Mouse (Mus musculus) frontal cortex, postnatal 25 days (tissue): ENCODE measurements at regions not wholly inside any gene's neighbourhood (a gene's known extent, or its start where the extent isn't known, plus 50 kb on each side); places are given as distances from the start of the nearest gene placed in this dataset.

Source experiments
- DNase-seq, 2 experiments: peaks; one replicate each; pipeline ENCODE4 v3.0.0; 2022; ENCODE audit warnings: low spot score in 2 of 2

DNA sequence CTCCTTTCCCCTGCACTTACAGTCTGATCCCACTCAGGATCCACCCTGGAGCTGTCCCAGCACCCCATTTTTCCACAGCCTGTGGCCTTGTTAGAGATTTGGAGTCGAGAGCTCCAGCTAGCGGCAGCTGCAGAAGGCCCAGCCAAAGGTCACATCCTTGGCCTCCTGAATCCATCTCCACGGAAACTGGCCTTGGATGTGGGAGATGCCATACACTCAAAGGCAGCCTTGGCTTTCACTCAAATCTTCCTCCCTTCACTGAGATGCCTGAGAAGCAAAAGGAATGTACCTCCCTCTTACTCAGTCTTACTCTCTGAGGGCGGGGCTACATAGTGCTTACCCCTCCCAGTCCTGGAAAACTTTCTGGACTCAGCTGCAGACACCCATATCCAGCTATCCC lies 56.2 kb upstream of the Ky start:
- DNase-seq, result no peak

DNA sequence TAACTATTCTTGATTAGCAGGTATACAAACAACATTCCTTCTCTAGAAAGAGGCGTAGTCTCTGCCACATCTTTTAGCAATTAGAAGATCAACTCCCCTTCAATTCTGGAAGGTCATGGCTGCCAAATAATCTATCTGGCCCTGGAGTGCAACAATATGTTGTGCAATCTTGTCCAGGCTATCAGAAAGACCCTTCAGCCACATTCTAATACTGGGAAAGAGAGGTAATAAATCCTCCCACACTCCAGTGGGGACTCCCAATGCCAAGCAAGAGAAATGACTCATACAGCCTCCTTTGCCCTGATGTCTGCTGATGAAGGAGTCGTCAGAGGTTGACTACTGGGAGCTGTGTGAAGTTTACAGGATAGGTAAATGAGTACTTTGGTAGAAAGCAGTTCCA lies 59.5 kb upstream of the Ky start:
- no peak for DNase-seq

DNA sequence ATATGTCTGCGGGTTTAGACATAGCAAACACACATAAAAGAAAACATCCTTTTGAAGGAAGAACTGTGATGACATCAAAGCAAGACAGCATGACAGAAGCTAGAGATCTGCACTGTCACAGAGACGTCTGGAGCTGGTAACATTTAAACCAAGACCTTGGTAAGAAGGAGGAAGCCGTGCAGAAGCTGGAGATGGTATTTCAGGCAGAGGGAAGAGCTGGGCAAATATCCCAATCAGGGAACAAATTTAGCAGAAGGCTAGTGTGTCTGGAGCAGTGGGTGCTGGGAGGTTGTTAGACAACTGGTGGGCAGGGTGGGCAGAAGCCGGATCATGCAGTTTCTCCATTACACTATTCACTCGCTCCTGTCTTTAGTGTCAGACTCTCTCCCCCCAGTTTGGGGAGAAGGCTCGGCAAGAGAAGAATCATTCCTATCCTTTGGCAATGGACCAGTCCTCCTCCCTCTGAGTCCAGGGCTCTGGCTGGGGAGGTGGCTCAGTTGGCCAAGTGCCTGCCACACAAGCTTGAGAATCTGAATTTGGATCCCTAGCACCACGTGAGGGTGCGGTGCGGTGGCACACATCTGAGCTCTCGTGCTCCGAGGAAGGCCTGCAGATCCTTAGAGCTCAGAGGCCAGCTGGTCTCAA lies 63.2 kb upstream of the Ky start:
- DNase-seq, result peak in 1 of 2 experiments; percentile 15

DNA sequence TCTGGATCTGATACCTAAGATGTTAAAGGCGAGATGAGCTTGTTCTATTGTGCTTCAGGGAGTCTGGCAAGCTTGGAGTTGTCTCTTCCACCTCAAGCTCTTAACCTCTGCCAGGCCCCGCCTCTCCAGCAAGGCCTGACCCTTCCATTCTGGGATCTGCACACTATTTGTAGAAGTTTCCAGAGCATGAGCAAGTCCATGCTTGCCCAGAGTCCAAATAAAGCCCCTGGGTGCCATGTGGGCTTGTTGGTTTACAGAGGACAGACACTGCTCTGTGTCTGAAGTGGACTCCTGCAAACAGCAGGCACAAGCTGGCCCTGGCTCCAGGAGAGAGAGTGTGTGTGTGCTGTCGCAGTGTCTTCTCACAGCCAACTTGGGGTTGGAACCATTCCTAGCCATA lies 67.9 kb upstream of the Ky start:
- DNase-seq, result no peak

DNA sequence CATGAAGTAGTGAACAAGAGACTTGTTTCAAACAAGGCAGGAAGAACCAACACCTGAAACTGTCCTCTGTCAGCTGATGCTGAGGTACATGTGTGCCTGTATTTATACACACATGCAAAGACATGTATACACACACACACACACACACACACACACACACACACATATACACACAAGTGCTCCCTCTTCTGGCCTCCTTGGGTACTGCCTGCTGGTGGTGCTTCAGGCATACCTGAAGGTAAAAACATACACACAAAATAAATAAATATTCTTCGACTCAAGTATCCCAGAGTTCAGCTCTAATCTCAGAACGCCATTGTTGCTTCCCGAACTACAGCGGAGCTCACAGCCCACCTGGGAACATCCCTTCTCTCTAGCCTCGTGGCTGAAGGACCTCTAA lies 69.2 kb upstream of the Ky start:
- DNase-seq, result no peak

DNA sequence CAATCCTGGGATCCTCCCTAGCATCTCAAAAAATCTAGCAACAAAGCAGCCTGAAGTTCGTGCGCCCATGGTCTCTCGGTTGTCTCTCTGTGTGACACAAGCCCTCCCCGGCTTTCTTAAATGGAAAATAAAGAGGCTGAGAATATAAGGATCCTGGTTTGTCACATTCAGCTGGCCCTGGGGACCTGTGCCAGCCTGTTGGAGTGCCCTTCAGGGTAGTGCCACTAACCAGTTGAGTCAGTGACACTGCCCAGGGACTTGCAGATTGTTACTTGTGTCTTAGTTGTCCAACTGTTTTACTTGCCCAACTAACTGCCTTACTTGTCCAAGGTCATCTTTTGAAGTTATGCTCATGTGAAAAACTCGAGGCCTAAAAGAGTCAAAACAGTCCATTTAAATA lies 73.5 kb upstream of the Ephb1 start:
- DNase-seq, result no peak

DNA sequence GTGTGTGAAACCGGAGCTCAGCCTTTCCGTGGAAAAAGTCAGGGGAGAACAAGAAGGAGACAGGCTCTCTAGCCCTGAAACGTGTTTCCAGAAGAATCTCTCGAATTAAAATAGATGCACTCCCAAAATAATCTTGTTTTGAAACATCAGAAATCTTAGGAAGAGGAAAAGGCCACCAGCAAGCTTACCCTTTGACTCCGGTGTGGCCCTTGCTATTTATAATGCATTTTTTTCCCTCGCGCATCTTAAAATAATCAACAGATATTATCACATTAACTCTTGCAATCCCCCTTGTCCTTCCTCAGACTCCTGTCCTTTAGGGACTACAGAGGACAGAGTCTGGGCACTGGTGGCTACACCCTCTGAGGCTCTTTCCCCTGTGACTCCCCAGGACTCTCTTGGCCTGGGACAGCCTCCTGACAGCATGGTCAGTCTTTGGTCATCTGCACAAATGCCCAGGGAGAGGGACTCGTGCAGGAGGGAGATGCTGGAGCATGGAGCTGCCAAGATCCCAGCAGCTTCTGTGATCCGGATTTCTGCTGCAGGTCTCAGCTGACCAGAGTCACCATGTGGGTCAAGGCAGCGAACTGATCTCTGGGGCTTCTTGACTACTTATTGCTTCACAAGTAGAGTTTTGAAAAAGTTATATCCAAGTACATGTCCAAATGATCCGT lies 70.3 kb upstream of the Ephb1 start:
- no peak for DNase-seq

DNA sequence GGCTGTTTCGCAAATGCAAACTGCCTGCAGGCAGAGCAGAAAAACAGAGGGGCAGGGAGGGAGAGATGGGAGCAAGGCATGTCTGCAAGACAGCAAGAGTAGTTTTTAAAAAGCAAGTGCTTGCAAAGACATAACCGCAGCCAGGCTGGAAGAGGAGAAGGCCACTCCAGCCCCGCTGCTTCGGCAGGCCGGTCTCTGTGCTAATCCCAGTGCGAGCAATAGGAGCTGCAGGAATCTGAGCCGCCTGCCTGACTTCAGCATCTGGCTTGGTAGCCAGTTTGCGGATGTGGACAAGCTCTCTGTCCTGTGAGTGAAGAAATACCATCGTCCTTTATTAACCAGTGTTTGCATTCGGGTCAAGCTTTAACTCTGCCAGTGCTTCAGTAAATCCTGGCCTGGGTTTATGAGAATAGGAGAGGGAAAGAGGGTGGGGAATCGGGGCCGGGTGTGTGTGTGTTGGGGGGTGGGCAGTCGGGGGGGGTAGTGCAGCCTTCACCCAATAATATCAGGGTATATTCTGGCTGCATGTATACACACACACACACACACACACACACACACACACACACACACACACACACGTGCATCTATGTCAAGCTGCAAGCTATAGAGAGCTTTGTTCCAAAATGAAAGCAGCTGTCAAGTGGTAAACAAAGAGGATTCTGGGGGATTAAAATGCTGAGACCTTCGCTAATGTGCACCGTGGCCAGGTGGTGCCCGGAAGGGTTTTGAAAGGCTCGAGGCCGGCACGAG lies 69.6 kb upstream of the Ephb1 start:
- no peak for DNase-seq

DNA sequence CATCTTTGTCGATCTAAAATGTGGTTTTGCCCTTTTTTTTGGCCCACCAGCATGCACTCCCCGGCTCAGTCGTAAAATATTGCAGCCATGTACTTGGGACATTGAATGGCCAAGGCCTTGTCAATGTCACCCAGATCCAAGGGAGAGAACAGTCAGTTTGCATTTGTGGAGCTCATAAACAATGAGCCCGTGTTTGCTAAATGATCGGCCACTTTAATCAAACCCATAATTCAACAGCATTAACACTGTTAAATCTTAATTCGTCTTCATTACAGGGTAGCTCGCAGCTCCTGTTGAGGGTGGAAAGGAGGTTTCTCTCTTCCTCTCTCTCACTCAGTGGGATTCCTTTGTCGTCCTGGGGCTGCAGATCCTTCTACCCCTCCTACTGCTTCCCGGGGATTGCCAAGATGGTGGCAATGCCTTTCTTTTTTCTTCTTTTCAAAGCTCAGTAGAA lies 69.0 kb upstream of the Ephb1 start:
- DNase-seq, result no peak

DNA sequence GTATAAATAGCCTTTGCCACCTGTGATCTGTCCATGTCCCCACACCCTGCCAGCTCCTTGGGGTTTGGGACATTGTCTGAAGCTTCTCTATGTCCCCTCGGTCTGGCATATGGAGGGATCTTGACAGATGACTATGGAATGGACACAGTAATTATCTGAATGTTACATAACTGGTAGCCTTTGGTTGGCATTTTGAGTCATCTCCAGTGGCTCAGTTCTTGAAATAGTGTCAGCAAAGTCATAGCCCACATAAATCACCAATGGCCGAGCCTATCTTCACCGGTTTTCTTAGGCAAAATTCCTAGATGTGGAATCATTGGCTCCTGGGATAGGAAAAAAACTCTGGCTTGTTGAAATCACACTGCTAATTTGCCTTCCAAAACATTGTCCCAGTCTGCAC lies 67.3 kb upstream of the Ephb1 start:
- DNase-seq, result no peak

DNA sequence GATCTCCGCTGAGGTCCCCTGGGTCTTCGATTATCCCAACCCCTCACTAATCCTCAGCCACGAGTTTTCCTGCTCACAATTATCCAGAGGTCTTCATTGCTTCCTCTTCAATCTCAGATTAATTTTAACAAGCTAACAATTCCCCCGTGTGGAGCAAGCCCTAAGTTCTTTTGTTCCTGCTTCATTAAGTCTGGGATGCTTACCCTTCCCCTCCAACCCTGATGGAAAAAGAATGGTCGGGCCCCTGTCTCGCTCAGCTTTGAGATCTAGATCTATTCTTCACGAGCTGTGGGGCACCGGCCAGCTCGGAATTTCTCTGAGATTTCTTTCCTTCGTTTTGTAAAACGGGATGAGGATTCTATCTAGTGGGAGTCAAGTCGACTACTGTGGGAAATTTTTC lies 65.7 kb upstream of the Ephb1 start:
- no peak for DNase-seq

DNA sequence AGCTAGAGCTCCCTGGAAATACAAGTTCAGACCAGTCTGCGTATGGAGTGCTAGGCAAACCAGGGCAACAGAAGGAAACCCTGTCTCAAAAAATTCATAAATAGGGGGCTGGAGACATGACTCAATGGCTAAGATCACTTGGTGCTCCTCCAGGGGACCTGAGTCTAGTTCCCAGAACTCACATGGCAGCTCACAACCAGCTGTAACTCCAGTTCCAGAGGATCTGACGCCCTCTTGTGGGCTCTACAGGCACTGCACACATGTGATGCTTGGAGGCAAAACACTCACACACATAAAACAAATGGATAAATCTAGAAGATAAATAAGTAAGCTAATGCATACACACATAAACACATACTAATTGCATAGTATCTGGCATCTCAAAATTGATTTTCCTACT lies 59.1 kb upstream of the Ephb1 start:
- DNase-seq, result no peak

DNA sequence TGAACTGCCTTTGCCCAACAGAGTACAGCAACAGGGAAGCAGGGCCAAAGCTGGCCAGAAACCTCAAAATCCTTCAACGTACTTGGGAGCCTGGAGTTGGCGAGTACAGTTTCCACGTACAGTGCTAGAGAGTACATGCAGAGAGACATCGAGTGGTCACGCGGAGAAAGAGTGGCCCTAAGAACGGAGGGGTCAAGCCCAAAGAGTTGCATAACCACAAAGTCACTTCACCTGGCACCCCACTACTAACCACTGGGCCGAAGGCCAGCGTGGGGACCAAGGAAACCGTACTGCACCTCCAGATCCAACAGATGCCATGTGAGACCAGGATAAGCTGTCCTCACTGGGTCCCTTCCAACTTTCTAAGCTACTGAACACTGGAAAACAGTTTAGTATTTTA lies 56.2 kb upstream of the Ephb1 start:
- no peak for DNase-seq

DNA sequence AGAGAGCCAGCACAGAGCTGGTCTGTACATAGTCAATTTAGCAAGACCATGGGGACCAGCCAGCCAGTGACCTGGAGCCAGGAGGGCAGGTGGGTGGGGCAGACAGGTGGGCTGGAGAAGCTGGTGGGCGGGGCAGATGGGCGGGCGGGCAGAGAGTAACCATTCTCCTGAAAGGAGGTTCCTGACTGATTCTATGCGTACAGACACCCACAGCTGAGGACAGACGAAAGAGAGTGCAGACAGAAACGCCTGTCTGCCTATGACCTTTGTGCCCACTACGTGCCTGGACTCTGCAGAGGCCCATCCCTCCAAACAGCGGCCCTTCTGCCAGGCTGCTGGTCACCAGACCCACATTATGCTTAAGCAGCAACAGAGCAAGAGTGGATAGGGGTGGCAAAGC lies 51.5 kb upstream of the Ephb1 start:
- DNase-seq, result no peak
